Mouse (Mus musculus): ENCODE measurements at regions not wholly inside any gene's neighbourhood (a gene's known extent, or its start where the extent isn't known, plus 50 kb on each side); places are given as distances from the start of the nearest gene placed in this dataset.

GRCm38 (mm10) chrX:99336616-99337553 is 134.2 kb downstream of the Pja1 start:
- TF ChIP-seq POLR2A (IDR thresholded peaks at IDR 0.05; ENCODE audit: borderline replicate concordance, control insufficient read depth, low read depth, low read length): no peak
- TF ChIP-seq CTCF (IDR thresholded peaks at IDR 0.05; ENCODE audit: control insufficient read depth, insufficient read depth, low read length): no peak
